Mouse (Mus musculus) MEL (cell line): ENCODE measurements around the gene 1520401A03Rik. TPM values are rescaled to one million over a fixed set of nuclear protein-coding genes. Genes with fewer than 3 reads are reported as not detected.

ENCODE experiments used
- DNase-seq: peaks from one replicate; pipeline ENCODE4 v3.0.0; 2011; ENCODE audit warnings: low read depth, low spot score
- H3K27ac ChIP-seq: 2 replicates; pipeline ENCODE4 v1.5.1; 2012; ENCODE audit warnings: low read depth, mild to moderate bottlenecking, control low read depth, low read length, moderate library complexity; ENCODE audit not compliant: control insufficient read depth
- H3K27me3 ChIP-seq, 2 experiments: fragments of 150-350 bp in 1 of 2; sonication (generic) in 1 of 2; 2 replicates each; pipeline ENCODE4 v1.6.1; 2012; ENCODE audit warnings: low read length in 2 of 2, mild to moderate bottlenecking in 2 of 2, improper control_type of control experiment in 1 of 2, moderate library complexity in 1 of 2; ENCODE audit not compliant: insufficient read depth in 2 of 2, control insufficient read depth in 1 of 2
- H3K36me3 ChIP-seq, 2 experiments: 2 replicates each; pipeline ENCODE4 v1.6.1; 2012 to 2014; ENCODE audit warnings: low read length in 2 of 2, improper control_type of control experiment in 1 of 2, inconsistent platforms in 1 of 2, mild to moderate bottlenecking in 1 of 2; ENCODE audit not compliant: insufficient read depth in 2 of 2, control insufficient read depth in 1 of 2
- H3K4me1 ChIP-seq, 2 experiments: fragments of 150-350 bp in 1 of 2; sonication (generic) in 1 of 2; 2 replicates each; pipeline ENCODE4 v1.6.1; 2012; ENCODE audit warnings: low read length in 2 of 2, improper control_type of control experiment in 1 of 2, mild to moderate bottlenecking in 1 of 2; ENCODE audit not compliant: insufficient read depth in 2 of 2, control insufficient read depth in 1 of 2
- H3K4me3 ChIP-seq, 2 experiments: fragments of 150-350 bp in 1 of 2; sonication (generic) in 1 of 2; 2 replicates each; pipeline ENCODE4 v1.5.1; 2012; ENCODE audit warnings: low read depth in 2 of 2, low read length in 2 of 2, mild to moderate bottlenecking in 2 of 2, moderate library complexity in 2 of 2, control low read depth in 1 of 2, improper control_type of control experiment in 1 of 2; ENCODE audit not compliant: control insufficient read depth in 1 of 2, insufficient read depth in 1 of 2
- H3K79me2 ChIP-seq: 2 replicates; pipeline ENCODE4 v1.6.1; 2012; ENCODE audit warnings: mild to moderate bottlenecking, low read length, moderate library complexity; ENCODE audit not compliant: control insufficient read depth, poor library complexity, insufficient read depth
- H3K9ac ChIP-seq: 2 replicates; pipeline ENCODE4 v1.6.1; 2012; ENCODE audit warnings: low read depth, mild to moderate bottlenecking, control low read depth, low read length, moderate library complexity; ENCODE audit not compliant: control insufficient read depth, poor library complexity, severe bottlenecking
- H3K9me3 ChIP-seq: fragments of 150-350 bp; sonication (generic); replicated peaks from 2 replicates; pipeline ENCODE4 v1.6.1; 2012; ENCODE audit warnings: mild to moderate bottlenecking, low read length, improper control_type of control experiment, moderate library complexity; ENCODE audit not compliant: insufficient read depth
- BHLHE40 ChIP-seq: IDR thresholded peaks from 2 replicates; pipeline ENCODE4 v1.6.1; 2012; ENCODE audit warnings: low read depth, mild to moderate bottlenecking, inconsistent platforms, low read length, improper control_type of control experiment, borderline replicate concordance
- CHD1 ChIP-seq: IDR thresholded peaks from 2 replicates; pipeline ENCODE4 v1.6.1; 2012; ENCODE audit warnings: low read depth, mild to moderate bottlenecking, inconsistent platforms, low read length, improper control_type of control experiment
- CHD2 ChIP-seq: IDR thresholded peaks from 2 replicates; pipeline ENCODE4 v1.6.1; 2011; ENCODE audit warnings: low read length, improper control_type of control experiment
- E2F4 ChIP-seq: IDR thresholded peaks from 2 replicates; pipeline ENCODE4 v1.6.1; 2011; ENCODE audit warnings: low read depth, low read length, improper control_type of control experiment, borderline replicate concordance
- GABPA ChIP-seq: IDR thresholded peaks from 2 replicates; pipeline ENCODE4 v1.6.1; 2012; ENCODE audit warnings: low read depth, mild to moderate bottlenecking, inconsistent platforms, low read length, improper control_type of control experiment, moderate library complexity
- GATA1 ChIP-seq: IDR thresholded peaks from 2 replicates; pipeline ENCODE4 v1.6.1; 2011; ENCODE audit warnings: low read depth, low read length, improper control_type of control experiment
- JUND ChIP-seq: IDR thresholded peaks from 2 replicates; pipeline ENCODE4 v1.6.1; 2011; ENCODE audit warnings: low read depth, mild to moderate bottlenecking, improper control_type of control experiment, low read length
- MAFK ChIP-seq: IDR thresholded peaks from 2 replicates; pipeline ENCODE4 v1.6.1; 2011; ENCODE audit warnings: low read depth, mild to moderate bottlenecking, low read length, improper control_type of control experiment, borderline replicate concordance
- MEF2A ChIP-seq: IDR thresholded peaks from 2 replicates; pipeline ENCODE4 v1.6.1; 2014; ENCODE audit warnings: low read depth, mild to moderate bottlenecking, inconsistent platforms, low read length, improper control_type of control experiment; ENCODE audit not compliant: poor library complexity, insufficient replicate concordance, severe bottlenecking; ENCODE audit errors: extremely low read depth
- NELFE ChIP-seq: IDR thresholded peaks from 2 replicates; pipeline ENCODE4 v1.6.1; 2011; ENCODE audit warnings: low read depth, low read length, improper control_type of control experiment
- POLR2AphosphoS2 ChIP-seq: IDR thresholded peaks from 2 replicates; pipeline ENCODE4 v1.6.1; 2011; ENCODE audit warnings: low read length, improper control_type of control experiment
- POLR2AphosphoS5 ChIP-seq: IDR thresholded peaks from 2 replicates; pipeline ENCODE4 v1.6.1; 2012; ENCODE audit warnings: low read depth, borderline replicate concordance, mild to moderate bottlenecking, inconsistent platforms, low read length, moderate library complexity, mixed read lengths
- RCOR1 ChIP-seq: IDR thresholded peaks from 2 replicates; pipeline ENCODE4 v1.6.1; 2012; ENCODE audit warnings: low read depth, mild to moderate bottlenecking, inconsistent platforms, low read length, improper control_type of control experiment
- SIN3A ChIP-seq: IDR thresholded peaks from 2 replicates; pipeline ENCODE4 v1.6.1; 2012; ENCODE audit warnings: low read length, improper control_type of control experiment, inconsistent platforms
- SMC3 ChIP-seq: IDR thresholded peaks from 2 replicates; pipeline ENCODE4 v1.6.1; 2011; ENCODE audit warnings: low read depth, low read length, improper control_type of control experiment
- TCF12 ChIP-seq: IDR thresholded peaks from 2 replicates; pipeline ENCODE4 v1.6.1; 2014; ENCODE audit warnings: low read depth, mild to moderate bottlenecking, inconsistent platforms, low read length, improper control_type of control experiment, moderate library complexity
- UBTF ChIP-seq: IDR thresholded peaks from 2 replicates; pipeline ENCODE4 v1.6.1; 2012; ENCODE audit warnings: low read depth, mild to moderate bottlenecking, inconsistent platforms, low read length, improper control_type of control experiment, moderate library complexity, borderline replicate concordance; ENCODE audit not compliant: insufficient read depth
- ZC3H11A ChIP-seq: IDR thresholded peaks from 2 replicates; pipeline ENCODE4 v1.6.1; 2012; ENCODE audit warnings: low read depth, mild to moderate bottlenecking, inconsistent platforms, low read length, improper control_type of control experiment
- ZKSCAN1 ChIP-seq: IDR thresholded peaks from 2 replicates; pipeline ENCODE4 v1.6.1; 2012; ENCODE audit warnings: low read depth, mild to moderate bottlenecking, inconsistent platforms, low read length, improper control_type of control experiment, moderate library complexity
- polyA plus RNA-seq, 2 experiments: library from polyadenylated mRNA; stranded (reverse) in 1 of 2; unstranded in 1 of 2; fragments of >175 nt in 1 of 2; fragments of >200 nt in 1 of 2; gene quantifications; 2 replicates each; pipeline versions ENCODE4 v1.2.1 to v1.2.4; 2012; ENCODE audit warnings: low replicate concordance in 2 of 2, low read depth in 1 of 2; ENCODE audit not compliant: insufficient read length in 2 of 2, insufficient read depth in 1 of 2, missing spikeins in 1 of 2
- total RNA-seq: library from RNA; depleted of rRNA; stranded (reverse); fragments of 300-350 nt; gene quantifications from 2 replicates; pipeline ENCODE4 v1.2.3, GENCODE M21; 2012

The 1520401A03Rik gene
- total and polyA plus RNA-seq, 3 experiments, result not detected

- peak; percentile 46 for DNase-seq
- TF ChIP-seq BHLHE40 (no peak), MAFK (no peak), CHD1 (no peak), CHD2 (no peak), SMC3 (no peak), ZC3H11A (no peak), RCOR1 (no peak), NELFE (no peak)
- TF ChIP-seq, all 39 proteins: peak for 0
- H3K4me1 ChIP-seq, result peaks cover 0 to 5% of the 10 kb centered on the region in 2 experiments; a peak in 1 of 4 replicates
- no peaks in the 10 kb centered on the region for H3K27me3 ChIP-seq
- no peaks in the 10 kb centered on the region; a peak in 1 of 4 replicates for H3K36me3 ChIP-seq
- H3K79me2 ChIP-seq, result no peaks in the 10 kb centered on the region; the same call in 1 of the 2 replicates
- no peak overlapping the region; the same call in 1 of the 2 replicates for H3K27ac ChIP-seq
- H3K9ac ChIP-seq, result peak overlapping the region; percentile 84
- no peaks in the 10 kb centered on the region for H3K9me3 ChIP-seq
- H3K4me3 ChIP-seq, result peak overlapping the region; percentile 72 to 76
Observed at GRCm38 (mm10) chr17:23739202-23740135, 16.9 kb upstream of the 1520401A03Rik start.

GRCm38 (mm10) chr17:23738836-23739201 lies 16.2 kb upstream of the 1520401A03Rik start:
- Histone ChIP-seq H3K27me3 (no peaks in the 10 kb centered on the region), H3K9ac (no peak overlapping the region), H3K9me3 (no peaks in the 10 kb centered on the region), H3K4me1 (peaks cover 0 to 5% of the 10 kb centered on the region in 2 experiments; a peak in 1 of 4 replicates), H3K4me3 (no peak overlapping the region), H3K27ac (no peak overlapping the region), H3K36me3 (no peaks in the 10 kb centered on the region; a peak in 1 of 4 replicates)
- DNase-seq, result no peak
- no peak for TF ChIP-seq RCOR1
- TF ChIP-seq GABPA, result no peak
- no peak for TF ChIP-seq POLR2AphosphoS2
- no peak for TF ChIP-seq GATA1
- no peak for TF ChIP-seq SIN3A
- TF ChIP-seq E2F4, result no peak
- no peak for TF ChIP-seq ZKSCAN1
- TF ChIP-seq MEF2A, result no peak
- TF ChIP-seq UBTF, result no peak
- no peak for TF ChIP-seq POLR2AphosphoS5
- no peak for TF ChIP-seq TCF12
- TF ChIP-seq JUND, result no peak
- TF ChIP-seq, all 39 proteins: peak for 0
- no peaks in the 10 kb centered on the region; the same call in 1 of the 2 replicates for H3K79me2 ChIP-seq
